Mouse (Mus musculus): ENCODE measurements at regions not wholly inside any gene's neighbourhood (a gene's known extent, or its start where the extent isn't known, plus 50 kb on each side); places are given as distances from the start of the nearest gene placed in this dataset.

DNA sequence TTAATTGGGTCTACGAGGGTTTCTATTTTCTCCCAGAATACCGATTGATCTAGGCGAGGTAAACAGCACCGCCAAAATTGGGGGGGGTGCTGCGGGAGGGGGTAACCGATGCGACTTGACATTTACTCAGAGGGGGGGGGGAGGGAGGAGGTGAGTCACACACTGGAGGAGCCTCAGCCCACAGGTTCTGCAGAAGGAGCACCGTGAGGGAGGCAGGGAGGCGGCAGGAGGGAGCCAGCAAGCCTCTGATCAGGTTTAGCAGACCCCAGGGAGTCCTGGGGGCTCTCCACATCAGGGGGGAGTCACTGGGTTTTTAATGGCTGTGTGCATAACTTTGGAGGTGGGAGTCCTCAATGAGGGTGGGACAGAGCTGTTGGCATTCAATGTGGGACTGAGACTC, 51.3 kb upstream of the Ier5l start:
- DNase-seq (ENCODE audit: low spot score in 2 of 2), result no peak

DNA sequence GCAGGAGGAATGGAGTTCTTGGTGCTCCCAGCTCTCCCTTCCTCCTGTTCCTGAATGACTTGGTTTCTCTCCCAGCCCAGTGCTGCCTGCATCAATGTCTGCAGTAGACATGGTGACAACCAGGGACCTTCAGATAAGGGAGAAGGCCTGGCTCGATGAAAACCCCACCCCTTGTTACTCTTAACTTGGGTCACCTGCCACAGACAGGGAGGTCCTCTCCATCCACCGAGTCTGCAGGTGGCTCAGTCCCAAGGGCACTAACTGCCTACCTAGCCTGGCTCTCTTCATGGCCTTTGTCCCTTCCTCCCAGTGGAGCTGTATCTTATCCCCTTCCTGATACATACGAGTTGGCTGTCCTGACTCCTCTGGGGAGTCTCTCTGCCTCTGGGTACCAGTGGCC, 51.8 kb upstream of the Ier5l start:
- no peak for DNase-seq (ENCODE audit: low spot score in 2 of 2)

DNA sequence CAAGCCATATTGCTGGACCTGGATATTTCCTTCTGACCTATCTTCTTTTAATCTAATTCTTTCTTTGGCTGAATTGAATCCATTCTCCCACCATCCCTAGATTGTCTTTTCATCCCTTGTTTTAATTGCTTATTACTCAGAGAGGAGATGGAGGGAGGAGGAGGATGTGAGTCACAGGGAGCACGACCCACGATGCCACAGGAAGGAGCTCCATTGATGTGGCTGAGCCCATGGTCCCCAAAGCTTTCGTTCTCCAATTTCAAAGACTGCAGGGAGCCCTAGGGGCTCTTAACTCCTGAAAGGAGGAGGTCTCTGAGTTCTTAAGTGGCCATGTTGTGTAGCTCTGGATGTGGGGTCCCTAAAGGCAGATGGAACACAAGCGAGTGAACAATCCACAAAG, 53.5 kb upstream of the Ier5l start:
- no peak for DNase-seq (ENCODE audit: low spot score in 2 of 2)

DNA sequence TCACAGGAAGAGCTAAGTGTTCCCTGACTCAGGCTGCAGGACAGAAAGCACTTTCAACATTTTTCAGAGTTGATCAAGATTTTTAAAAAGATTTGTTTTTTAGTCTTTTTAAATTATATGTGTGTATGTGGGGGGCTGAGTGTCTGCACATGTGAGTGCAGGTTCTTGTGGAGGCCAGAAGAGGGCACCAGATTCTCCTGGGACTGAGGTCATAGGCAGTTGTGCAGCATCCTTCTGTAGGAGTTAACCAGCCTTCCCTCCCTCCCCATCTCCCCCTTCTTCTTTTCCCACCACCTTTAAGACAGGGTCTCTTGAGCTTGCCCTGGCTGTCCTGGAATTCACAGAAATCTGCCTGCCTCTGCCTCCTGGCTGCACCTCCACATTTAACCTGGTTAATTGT, 58.9 kb upstream of the Ier5l start:
- DNase-seq (ENCODE audit: low spot score in 2 of 2), result no peak

DNA sequence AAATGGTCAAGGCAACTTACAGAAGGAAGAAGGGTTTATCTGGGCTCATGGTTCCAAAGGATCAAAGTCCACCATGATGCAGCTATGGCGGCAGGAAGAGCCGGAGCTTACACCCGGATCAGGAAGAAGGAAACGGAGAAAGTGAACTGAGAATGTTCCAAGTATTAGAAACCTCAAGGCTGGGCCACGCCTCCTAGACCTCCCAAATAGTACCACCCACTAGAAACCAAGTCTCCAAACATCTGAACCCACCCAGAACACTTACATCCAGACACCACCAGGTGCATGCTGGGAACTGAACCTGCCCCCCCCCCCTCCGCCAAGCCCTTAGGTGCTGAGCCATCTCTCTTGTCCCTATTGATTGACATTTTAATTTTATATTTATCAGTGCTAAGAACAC, 59.3 kb upstream of the Ier5l start:
- DNase-seq (ENCODE audit: low spot score in 2 of 2), result no peak

DNA sequence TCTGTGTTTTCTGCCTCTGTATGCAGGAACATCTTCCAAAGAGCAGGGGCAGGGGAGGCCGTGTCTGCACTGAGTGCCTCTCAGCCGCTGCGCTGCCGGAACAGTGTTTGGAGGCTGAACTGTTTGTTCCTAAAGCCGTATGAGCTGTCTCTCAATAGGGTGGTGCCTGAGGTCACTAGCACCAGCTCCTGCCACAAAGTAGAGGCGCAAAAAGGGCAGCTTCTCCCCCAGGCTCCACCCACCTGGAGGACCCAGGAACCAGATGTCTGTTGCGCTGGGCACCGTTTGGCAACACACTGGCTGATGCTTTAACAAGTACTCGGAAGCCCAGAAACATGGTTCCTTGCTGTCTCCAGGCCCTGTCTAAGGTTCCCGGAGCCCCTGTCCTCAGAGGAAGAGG, 60.4 kb upstream of the Cstad start:
- no peak for DNase-seq (ENCODE audit: low spot score in 2 of 2)

DNA sequence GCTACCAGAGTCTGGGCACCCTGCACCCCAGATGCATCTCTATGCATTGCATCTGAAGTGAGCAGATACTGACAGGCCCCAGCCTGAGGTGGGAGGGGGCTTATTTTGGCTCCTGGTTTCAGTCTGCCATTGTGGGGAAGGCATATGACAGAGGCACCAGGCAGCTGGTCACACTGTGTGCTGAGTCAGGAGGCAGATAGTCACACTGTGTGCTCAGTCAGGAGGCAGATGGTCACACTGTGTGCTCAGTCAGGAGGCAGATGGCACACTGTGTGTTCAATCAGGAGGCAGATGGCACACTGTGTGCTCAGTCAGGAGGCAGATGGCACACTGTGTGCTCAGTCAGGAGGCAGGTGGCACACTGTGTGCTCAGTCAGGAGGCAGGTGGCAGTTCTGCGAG, 55.5 kb upstream of the Cstad start:
- no peak for DNase-seq (ENCODE audit: low spot score in 2 of 2)

DNA sequence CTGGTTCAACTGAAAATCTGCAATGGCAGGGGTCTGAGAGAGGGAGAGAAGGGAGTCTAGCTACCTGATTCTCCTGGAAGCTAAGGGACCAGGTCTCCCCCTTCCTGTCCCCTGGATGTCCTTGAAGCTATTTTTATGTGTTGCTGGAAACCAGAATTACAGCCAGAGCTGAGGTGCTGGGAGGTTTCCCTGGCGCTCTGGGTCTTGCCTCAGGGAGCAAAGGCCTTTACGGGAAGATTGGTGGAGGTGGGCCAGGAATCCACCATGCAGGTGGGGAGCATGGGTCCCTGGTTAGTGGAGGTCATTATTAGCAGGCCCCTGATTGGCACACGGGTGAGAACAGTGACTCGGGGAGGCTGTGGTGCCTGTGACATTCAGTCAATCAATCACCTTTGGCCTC, 53.3 kb upstream of the Cstad start:
- DNase-seq (ENCODE audit: low spot score in 2 of 2), result no peak

DNA sequence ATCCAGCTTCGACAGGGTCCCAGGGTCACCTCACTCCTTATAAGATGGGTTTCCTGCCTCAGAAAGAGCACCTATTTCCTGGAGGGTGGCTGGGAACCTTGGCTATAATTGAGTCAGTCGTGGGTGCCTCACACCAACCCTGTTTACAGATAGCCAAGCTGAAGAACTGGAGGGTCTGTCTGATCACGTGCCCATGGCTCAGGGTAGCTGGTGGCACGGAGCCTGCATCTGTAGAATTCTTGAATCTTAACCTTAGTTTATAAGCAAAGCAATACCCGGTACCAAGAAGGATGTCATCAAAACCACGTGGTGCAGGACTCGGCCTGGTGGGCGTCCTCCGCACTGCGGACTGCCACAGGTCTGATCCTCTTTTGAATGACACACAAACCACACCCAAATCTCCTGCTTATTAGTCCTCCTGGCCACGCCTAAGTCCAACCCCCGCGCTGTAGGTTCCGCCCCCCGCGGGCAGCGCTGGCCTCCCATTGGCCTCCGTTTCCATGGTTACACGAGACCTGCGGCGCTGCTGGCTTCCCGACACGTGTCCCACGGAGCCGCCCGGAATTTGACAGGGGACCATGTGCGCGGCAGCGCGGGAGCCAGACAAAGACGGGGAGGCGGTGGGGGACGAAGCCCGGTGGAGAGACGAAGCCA, 49.9 kb upstream of the Cstad start:
- DNase-seq (ENCODE audit: low spot score in 2 of 2), result peak; percentile 89 to 96
